ENCODE assay signal across 8 mouse cellular contexts in the genomic region with DNA sequence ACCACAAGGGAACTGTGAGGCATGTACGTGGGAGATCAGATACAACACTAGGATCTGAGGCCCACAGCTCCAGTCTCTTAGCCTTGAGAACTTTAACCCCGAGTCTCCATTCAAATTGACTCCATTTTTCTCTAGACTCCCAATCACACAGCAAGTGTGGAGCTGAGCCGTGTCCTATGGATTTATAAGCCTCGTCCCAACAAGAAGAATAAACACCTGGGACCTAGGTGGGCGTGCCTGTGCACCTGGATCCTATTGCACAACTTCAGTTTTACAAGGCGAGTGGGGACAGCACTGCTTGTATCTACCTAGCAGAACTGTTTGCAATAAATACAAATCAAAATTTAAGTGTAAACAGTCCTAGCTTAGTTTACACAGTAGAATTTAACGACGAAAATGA. TPM values are rescaled to one million over a fixed set of nuclear protein-coding genes. Genes with fewer than 3 reads are reported as not detected.
DNase-seq lines count a peak whose midpoint lies in the region; ATAC-seq and TF ChIP-seq lines count a peak whose summit lies in the region.

No protein-coding gene starts in this region.

- H3K4me1 ChIP-seq in E14TG2a.4 (replicated peaks; ENCODE audit: low read depth, low read length) = peaks cover 56% of the 10 kb centered on the region
- peaks cover 12% of the 10 kb centered on the region for H3K4me1 ChIP-seq in forebrain, postnatal 0 days (ENCODE audit: insufficient read depth)
- peaks cover 15% of the 10 kb centered on the region for H3K4me1 ChIP-seq in liver, embryonic 16.5 days (ENCODE audit: control insufficient read depth, low read depth, low read length)

- WGBS in forebrain, postnatal 0 days = 20% methylated on average over 8 of the region's 8 CpGs
- 14% methylated on average over 8 of the region's 8 CpGs for WGBS in liver, embryonic 16.5 days (ENCODE audit: insufficient replicate concordance)

- no peaks in the 10 kb centered on the region for H3K9me3 ChIP-seq in E14TG2a.4 (ENCODE audit: low read length)
- no peaks in the 10 kb centered on the region for H3K9me3 ChIP-seq in forebrain, postnatal 0 days (ENCODE audit: low read length)
- no peaks in the 10 kb centered on the region for H3K9me3 ChIP-seq in liver, embryonic 16.5 days (replicated peaks; ENCODE audit: control insufficient read depth, low read length)

- ATAC-seq in forebrain, postnatal 0 days = no peak
- ATAC-seq in liver, embryonic 16.5 days (ENCODE audit: low read depth) = no peak
- ATAC-seq in monocyte, adult 5-6 weeks (replicated peaks; ENCODE audit: insufficient number of reproducible peaks, low FRiP score, low TSS enrichment, poor library complexity, severe bottlenecking) = no peak

- H3K36me3 ChIP-seq in E14TG2a.4 (ENCODE audit: insufficient read depth, low read length) = peaks cover 59% of the 10 kb centered on the region
- peaks cover 37% of the 10 kb centered on the region for H3K36me3 ChIP-seq in forebrain, postnatal 0 days (ENCODE audit: insufficient read depth)
- H3K36me3 ChIP-seq in liver, embryonic 16.5 days (ENCODE audit: control insufficient read depth, insufficient read depth) = peaks cover 6% of the 10 kb centered on the region

- intact Hi-C loops in gastrocnemius, adult 2 months (cut with DNase I) = loop anchor here (5.0 kb wide), 1 partner anchor 76 kb away; the partner anchor contains the start of gene Ttll13

- no peak for DNase-seq in gastrocnemius, adult 2 months
- DNase-seq in gastrocnemius, postnatal 25 days = no peak
- DNase-seq in forebrain, postnatal 0 days = no peak
- DNase-seq in testis, postnatal 10 days (ENCODE audit: low spot score) = no peak
- DNase-seq in ovary, postnatal 14 days (ENCODE audit: low spot score) = no peak

- TF ChIP-seq CTCF in gastrocnemius, adult 2 months (IDR thresholded peaks at IDR 0.05) = no peak
- TF ChIP-seq CTCF in E14TG2a.4 (conservative IDR thresholded peaks at IDR 0.05; ENCODE audit: low read length) = no peak
- TF ChIP-seq CTCF in forebrain, postnatal 0 days (IDR thresholded peaks at IDR 0.05; ENCODE audit: low read depth) = no peak

- peak overlapping the region; percentile 79 for H3K4me3 ChIP-seq in gastrocnemius, adult 2 months
- peak overlapping the region; percentile 86 for H3K4me3 ChIP-seq in E14TG2a.4 (replicated peaks; ENCODE audit: low read length)
- peak overlapping the region; percentile 56 for H3K4me3 ChIP-seq in forebrain, postnatal 0 days (ENCODE audit: low read depth, low read length)
- peak overlapping the region; percentile 71 for H3K4me3 ChIP-seq in liver, embryonic 16.5 days (ENCODE audit: low read depth, low read length)

- peak overlapping the region; percentile 64 for H3K9ac ChIP-seq in forebrain, postnatal 0 days
- H3K9ac ChIP-seq in liver, embryonic 16.5 days (ENCODE audit: low read depth, low read length) = peak overlapping the region; percentile 66

- no peaks in the 10 kb centered on the region for H3K27me3 ChIP-seq in E14TG2a.4 (ENCODE audit: insufficient read depth, low read length)
- no peaks in the 10 kb centered on the region for H3K27me3 ChIP-seq in forebrain, postnatal 0 days (ENCODE audit: insufficient read depth, low read length)
- H3K27me3 ChIP-seq in liver, embryonic 16.5 days (ENCODE audit: control insufficient read depth, insufficient read depth, low read depth, low read length) = no peaks in the 10 kb centered on the region

- peak overlapping the region; percentile 95 for H3K27ac ChIP-seq in gastrocnemius, adult 2 months
- H3K27ac ChIP-seq in forebrain, postnatal 0 days (ENCODE audit: low read depth, low read length) = peak overlapping the region; percentile 90; the same call in 1 of the 2 replicates
- H3K27ac ChIP-seq in liver, embryonic 16.5 days (ENCODE audit: low read length) = peak overlapping the region; percentile 58

- H3K4me2 ChIP-seq in forebrain, postnatal 0 days (ENCODE audit: low read depth) = peak overlapping the region; percentile 60
- peak overlapping the region; percentile 82 for H3K4me2 ChIP-seq in liver, embryonic 16.5 days (ENCODE audit: low read depth, low read length)

RNA-seq across cellular contexts. Expression of gene Rccd1, which starts 0.9 kb away (rescaled TPM):
- 1 to 10 TPM; 7.3 to 8.4 TPM for total RNA-seq in gastrocnemius, adult 2 months (2021)
- 1 to 10 TPM; 8.1 to 8.6 TPM for total RNA-seq in gastrocnemius, postnatal 25 days (2021)
- 25.2 and 38.9 TPM in 2 replicates for total RNA-seq in forebrain, postnatal 0 days (2014; rRNA removed)
- polyA plus RNA-seq in forebrain, postnatal 0 days (2015; fragmentation: Nextera tagmentation; extraction: Ambion mirVana) = 3.5 and 7.0 TPM in 2 replicates
- polyA plus RNA-seq in liver, embryonic 16.5 days (2015; fragmentation: Nextera tagmentation; extraction: Ambion mirVana) = 2.3 and 2.6 TPM in 2 replicates
- 4.0 to 14.3 TPM (median 4.7 TPM) in 3 replicates for total RNA-seq in monocyte, adult 5-6 weeks (2017)

RNA-seq across cellular contexts. Expression of gene Unc45a, which starts 17.5 kb away (rescaled TPM):
- 10 to 100 TPM; 12.3 to 12.7 TPM for total RNA-seq in gastrocnemius, adult 2 months (2021)
- total RNA-seq in gastrocnemius, postnatal 25 days (2021) = 10 to 100 TPM; 11.6 to 12.6 TPM
- 49.2 and 69.4 TPM in 2 replicates for total RNA-seq in forebrain, postnatal 0 days (2014; rRNA removed)
- polyA plus RNA-seq in forebrain, postnatal 0 days (2015; fragmentation: Nextera tagmentation; extraction: Ambion mirVana) = 35.2 and 50.1 TPM in 2 replicates
- polyA plus RNA-seq in liver, embryonic 16.5 days (2015; fragmentation: Nextera tagmentation; extraction: Ambion mirVana) = 9.0 and 9.3 TPM in 2 replicates
- 28.3 to 50.6 TPM (median 33.6 TPM) in 3 replicates for total RNA-seq in monocyte, adult 5-6 weeks (2017)

RNA-seq across cellular contexts. Expression of gene Hddc3, which starts 19.6 kb away (rescaled TPM):
- 10 to 100 TPM; 23.6 to 26.1 TPM for total RNA-seq in gastrocnemius, adult 2 months (2021)
- total RNA-seq in gastrocnemius, postnatal 25 days (2021) = 10 to 100 TPM; 21.6 to 22.8 TPM
- total RNA-seq in forebrain, postnatal 0 days (2014; rRNA removed) = 33.2 and 44.4 TPM in 2 replicates
- 14.6 and 16.7 TPM in 2 replicates for polyA plus RNA-seq in forebrain, postnatal 0 days (2015; fragmentation: Nextera tagmentation; extraction: Ambion mirVana)
- 3.1 and 3.5 TPM in 2 replicates for polyA plus RNA-seq in liver, embryonic 16.5 days (2015; fragmentation: Nextera tagmentation; extraction: Ambion mirVana)
- total RNA-seq in monocyte, adult 5-6 weeks (2017) = 0.21 to 6.1 TPM (median 1.5 TPM) in 3 replicates

RNA-seq across cellular contexts. Expression of gene Prc1, which starts 29.1 kb away (rescaled TPM):
- under 1 TPM; 0.38 to 0.45 TPM for total RNA-seq in gastrocnemius, adult 2 months (2021)
- total RNA-seq in gastrocnemius, postnatal 25 days (2021) = 1 to 10 TPM; 2.4 to 2.9 TPM
- 12.2 and 17.1 TPM in 2 replicates for total RNA-seq in forebrain, postnatal 0 days (2014; rRNA removed)
- polyA plus RNA-seq in forebrain, postnatal 0 days (2015; fragmentation: Nextera tagmentation; extraction: Ambion mirVana) = 19.0 and 23.9 TPM in 2 replicates
- 125 and 133 TPM in 2 replicates for polyA plus RNA-seq in liver, embryonic 16.5 days (2015; fragmentation: Nextera tagmentation; extraction: Ambion mirVana)
- total RNA-seq in monocyte, adult 5-6 weeks (2017) = 6.3 to 11.8 TPM (median 7.3 TPM) in 3 replicates

RNA-seq across cellular contexts. Expression of gene Man2a2, which starts 47.8 kb away (rescaled TPM):
- 100 to 1,000 TPM; 111 to 161 TPM for total RNA-seq in gastrocnemius, adult 2 months (2021)
- total RNA-seq in gastrocnemius, postnatal 25 days (2021) = 100 to 1,000 TPM; 138 to 146 TPM
- total RNA-seq in forebrain, postnatal 0 days (2014; rRNA removed) = 49.4 and 54.8 TPM in 2 replicates
- polyA plus RNA-seq in forebrain, postnatal 0 days (2015; fragmentation: Nextera tagmentation; extraction: Ambion mirVana) = 6.5 and 12.0 TPM in 2 replicates
- polyA plus RNA-seq in liver, embryonic 16.5 days (2015; fragmentation: Nextera tagmentation; extraction: Ambion mirVana) = 2.6 and 3.1 TPM in 2 replicates
- total RNA-seq in monocyte, adult 5-6 weeks (2017) = 12.8 to 20.6 TPM (median 18.0 TPM) in 3 replicates
